Mouse (Mus musculus) cerebellum, adult 9-11 months (tissue): ENCODE results near the gene Susd2.

Experiments used
- DNase-seq: peaks from one replicate; pipeline ENCODE4 v3.0.0; 2022

Susd2 gene

DNA sequence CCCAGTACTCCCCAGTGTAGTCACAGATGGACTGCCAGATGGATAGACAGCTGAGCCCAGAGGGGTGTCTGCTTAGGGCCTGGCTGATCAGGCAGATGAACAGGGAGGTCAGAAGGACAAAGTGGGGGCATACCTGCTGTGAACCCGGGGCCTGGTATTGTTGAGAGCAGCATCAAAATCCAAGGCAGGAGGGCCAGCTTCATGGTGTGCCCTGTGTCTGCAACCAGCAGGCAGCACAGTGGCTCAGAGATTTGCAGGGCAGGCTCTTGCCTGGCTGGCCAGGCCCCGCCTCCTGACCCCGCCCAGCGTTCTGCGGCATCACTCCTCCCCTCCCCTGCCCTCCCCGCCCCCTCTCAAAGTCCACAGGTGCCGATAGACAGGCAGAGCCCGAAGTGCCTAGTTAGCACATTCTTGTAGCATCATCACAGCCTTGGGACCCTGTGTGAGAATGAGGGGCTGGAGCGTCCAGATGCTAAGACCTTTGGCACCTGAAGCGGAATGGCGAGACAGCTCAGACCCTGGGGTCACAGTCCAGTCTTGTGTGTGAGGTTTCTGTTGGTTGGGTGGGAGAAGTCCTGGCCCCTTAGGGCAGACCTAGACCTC lies at the start of gene Susd2:
Gene Susd2 (minus strand): TSS at position 268 of the 603 bp plus-strand sequence.
- peak; percentile 92 for DNase-seq

GRCm38 (mm10) chr10:75688598-75688997 lies 44.8 kb upstream of the Susd2 start:
- DNase-seq, result no peak

GRCm38 (mm10) chr10:75686724-75687123 lies 42.9 kb upstream of the Susd2 start:
- no peak for DNase-seq

DNA sequence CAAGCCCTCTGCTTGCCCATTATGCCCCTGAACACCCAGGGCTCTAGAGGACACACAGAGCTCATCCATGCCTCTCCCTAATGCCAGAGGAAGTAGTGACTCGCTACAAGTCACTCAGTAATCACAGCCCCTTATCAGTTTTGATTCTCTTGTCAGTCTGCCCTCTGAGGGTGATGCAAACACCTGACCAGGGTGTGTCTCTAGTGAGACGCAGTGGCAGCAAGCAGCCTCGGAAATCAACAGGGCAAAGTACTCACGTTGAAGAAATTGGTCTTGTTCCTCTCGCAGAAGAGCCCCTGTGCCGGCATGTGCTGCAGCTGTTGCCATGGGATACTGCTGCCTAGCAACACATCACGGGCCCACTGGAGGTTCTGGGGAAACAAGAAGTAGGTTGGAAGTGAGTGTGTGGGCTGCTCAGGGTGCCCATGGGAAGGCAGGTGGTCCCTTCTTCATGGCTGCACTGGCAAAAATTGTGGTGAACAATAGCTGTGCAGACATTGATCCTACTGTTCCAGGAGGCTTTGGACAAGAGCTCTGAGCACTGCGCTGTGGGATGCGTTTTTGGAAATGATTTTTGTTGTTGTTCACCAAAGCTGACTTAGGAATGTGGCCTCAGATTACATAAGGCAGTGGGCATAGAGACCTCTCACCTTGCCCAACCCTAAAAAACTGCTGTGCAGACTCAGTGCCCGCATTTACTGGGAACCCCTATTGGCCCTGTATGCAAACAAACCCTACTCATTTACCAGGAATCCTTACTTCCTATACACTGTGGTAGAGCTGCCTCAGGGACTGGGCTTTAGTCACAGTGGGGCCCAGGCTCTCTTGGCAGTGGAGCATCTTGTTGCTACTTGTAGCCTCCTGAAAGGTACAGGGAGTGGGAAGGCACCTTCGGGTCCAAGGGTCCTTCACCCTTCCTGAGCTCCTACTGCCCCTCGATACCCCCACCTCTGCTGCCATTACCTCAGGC lies 40.5 kb upstream of the Susd2 start:
- no peak for DNase-seq

DNA sequence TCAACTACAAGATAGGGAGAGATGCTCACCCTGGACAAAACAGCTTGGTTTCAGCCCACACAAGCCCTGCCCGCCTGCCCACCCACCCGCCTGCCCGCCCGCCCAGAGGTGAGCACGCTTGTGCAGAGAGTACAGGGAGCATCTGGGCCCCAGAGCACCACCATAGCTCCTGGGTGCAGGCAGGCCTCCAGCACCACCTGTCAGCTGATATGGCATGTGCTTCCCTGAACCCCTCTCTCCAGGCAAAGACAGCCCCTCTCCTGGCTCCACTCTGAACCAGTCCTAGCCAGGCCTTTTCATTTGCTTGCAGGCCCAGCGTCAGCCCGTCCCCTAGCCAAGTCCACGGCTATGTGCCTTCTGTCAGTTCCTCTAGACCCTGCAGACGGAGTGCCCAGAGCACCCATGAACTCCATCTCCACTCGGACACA lies 36.8 kb upstream of the Susd2 start:
- DNase-seq, result peak; percentile 72

GRCm38 (mm10) chr10:75679204-75679603 lies 35.4 kb upstream of the Susd2 start:
- DNase-seq, result no peak

DNA sequence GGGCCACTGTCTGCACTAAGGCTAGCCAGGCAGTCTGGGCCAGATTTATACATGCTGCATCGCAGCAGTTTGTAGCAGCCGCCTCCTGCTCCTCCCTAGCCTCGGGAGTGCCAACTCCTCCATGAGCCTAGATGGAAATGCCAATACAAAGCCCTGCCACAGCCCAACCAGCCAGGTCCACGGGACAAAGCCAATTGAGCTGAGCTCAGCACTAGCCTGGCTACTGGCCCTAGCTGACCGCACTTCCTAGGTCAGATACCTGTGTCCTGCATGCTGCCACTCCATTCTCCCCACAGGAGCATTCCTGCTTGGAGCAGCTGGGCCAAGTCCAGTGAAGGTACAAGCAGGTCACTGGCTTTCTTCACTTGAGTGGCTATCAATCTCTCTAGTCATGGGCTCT lies 34.2 kb upstream of the Susd2 start:
- peak; percentile 86 for DNase-seq

- DNase-seq, result no peak
These were observed 33.8 kb upstream of the Susd2 start for GRCm38 (mm10) chr10:75677571-75677970.

DNA sequence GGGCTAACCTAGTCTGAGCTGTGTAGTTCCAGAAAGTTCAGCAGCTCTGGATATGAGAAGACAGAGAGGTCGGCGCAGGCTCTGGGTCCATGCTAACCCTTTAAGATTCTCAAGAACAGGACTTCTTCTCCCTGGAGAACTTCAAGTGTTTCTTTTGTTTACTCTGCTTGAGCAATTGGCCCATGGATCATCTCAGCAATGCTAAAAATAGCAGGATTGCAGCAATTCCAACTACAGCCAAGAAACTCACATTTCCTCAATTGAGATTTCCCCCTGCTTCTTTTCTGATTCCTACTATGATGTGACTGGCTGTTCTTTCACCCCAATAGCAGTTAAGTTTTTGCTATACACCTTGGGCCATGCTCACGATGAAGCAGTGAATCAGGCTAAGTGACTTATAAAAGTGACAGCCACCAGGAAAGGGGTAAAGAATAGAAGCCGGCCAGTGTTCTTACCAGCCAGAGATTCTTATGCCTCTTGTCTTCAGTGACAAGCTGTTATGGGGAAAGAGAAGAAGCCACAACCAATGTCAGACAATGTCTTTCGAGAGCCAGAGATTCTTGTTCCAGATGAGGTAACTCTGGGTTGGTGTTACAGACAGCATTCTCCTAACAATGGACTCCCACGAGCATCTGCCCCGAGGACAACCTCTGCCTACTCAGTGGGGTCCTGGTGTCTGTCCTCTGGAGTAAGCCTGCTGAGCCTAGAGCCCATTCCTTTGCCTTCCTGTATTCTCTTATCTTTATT lies 33.2 kb upstream of the Susd2 start:
- DNase-seq, result no peak

- DNase-seq, result no peak
These were observed 32.5 kb upstream of the Susd2 start for GRCm38 (mm10) chr10:75676286-75676685.

DNA sequence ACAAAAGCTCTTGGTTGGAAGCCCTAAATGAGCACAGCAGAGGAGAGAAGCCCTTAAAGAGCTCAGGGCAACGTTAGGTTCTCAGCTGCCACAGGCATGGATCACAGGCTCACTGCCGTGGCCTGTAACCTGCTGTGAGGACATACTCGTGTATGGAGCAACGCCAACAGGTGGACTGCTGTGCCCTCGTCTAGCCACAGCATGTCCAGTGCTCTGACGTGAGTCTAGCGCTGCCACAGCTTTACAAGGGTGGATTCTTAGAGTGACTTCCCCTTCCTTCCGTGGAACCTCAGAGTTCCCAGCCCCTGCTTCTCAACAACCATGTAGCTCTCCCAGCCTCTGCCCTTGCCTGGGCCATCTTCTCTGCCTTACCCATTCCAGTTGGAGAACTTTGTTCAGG lies 31.8 kb upstream of the Susd2 start:
- DNase-seq, result no peak

- no peak for DNase-seq
These were observed 26.1 kb upstream of the Susd2 start for GRCm38 (mm10) chr10:75669936-75670335.

DNA sequence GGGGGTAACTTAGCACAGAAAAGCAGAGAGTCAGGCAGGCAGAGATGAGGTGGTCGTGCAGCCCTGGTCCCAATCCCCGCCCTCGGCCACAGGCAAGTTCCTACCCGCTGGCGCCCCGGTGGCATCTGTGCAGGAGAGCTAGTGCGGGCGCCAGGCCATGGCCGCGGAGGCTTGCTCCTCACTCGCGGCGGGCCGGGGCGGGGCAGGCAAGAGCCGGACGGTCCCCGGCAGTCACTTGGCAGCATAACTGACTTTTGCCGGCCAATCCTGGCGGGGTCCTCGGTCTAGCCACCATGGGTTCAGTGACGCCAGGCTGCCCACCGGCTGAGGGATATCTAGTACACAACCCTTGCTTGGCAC lies 24.1 kb upstream of the Susd2 start:
- DNase-seq, result peak; percentile 90

- peak; percentile 89 for DNase-seq
These were observed 23.5 kb upstream of the Susd2 start for GRCm38 (mm10) chr10:75667115-75667910.

DNA sequence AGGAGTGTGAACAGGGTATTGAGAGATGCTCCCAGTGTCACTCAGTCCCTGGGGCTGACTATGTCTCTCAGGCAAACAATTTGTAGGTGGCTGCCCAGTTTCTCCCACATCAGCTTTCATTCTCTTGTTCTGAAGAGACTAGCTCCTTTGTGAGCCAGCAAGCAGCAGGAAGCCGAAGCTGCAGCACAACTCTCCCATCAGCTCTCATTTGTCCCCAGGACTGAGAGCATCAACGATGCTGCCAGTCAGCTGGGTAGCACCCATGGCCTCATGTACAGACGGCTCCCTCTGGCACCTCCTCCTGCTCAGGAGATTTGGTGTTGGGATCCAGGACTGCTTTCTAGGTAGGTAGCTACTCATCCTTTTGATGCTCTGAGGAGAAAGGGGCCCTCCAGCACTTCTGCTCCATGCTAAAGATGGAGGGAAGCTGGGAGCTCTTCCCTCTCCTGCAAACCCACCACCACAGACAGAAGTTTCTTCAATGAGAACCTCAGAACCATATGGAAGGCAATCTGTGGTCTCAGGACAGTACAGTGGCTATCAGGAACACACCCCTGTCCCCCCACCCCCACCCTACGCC lies 22.7 kb upstream of the Susd2 start:
- DNase-seq, result peak; percentile 75

DNA sequence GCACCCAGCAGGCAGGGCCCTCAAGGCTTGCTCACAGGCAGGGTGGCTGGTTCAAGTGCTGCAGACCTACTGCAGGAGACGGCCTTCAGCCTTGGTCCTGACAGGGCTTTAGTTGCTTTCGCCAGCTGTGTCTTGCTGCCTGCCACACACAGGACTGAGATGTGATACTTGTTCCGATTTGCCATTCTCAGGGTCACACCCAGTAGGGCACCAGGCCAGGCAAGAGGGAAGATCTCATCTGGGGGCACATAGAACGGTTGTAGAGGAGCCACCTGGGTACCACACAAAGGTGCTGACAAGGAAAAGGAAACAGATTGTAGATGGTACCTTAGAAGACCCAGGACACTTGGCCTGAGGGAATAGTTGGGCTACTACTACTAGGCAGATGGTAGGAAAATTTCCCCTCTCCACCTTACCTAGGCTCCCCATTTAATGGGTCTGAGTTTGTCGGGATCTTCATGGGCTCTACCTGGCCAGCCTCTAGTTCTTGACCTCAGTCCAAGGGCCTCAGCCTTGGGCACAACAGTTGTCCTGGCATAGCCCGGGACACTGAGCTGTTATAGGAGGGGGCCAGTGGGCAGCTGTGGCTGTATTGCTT lies 21.0 kb upstream of the Susd2 start:
- peak; percentile 64 for DNase-seq

GRCm38 (mm10) chr10:75662575-75662974 lies 18.8 kb upstream of the Susd2 start:
- DNase-seq, result peak; percentile 96

- peak; percentile 58 for DNase-seq
These were observed 18.1 kb upstream of the Susd2 start for GRCm38 (mm10) chr10:75661876-75662275.

DNA sequence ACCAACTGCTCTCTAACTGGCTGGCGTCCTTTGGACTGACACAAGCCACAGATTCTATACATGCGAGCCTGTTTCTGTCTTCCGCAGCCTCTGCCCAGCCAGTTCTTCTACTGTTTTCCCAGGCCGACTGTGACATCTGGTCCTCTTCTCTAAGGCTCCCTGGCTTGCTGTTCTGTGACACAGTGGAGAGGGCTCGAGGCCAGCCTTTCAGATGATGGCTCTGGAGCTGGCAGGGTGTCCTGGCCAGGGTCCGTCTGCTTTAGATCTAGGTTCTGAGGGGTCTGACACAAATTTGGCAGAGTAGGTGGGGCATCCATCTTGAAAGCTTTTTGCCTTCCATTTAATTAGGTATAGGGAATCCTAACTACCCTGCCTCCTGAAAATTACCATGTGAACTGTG lies 17.6 kb upstream of the Susd2 start:
- peak; percentile 76 for DNase-seq

- DNase-seq, result no peak
These were observed 14.0 kb upstream of the Susd2 start for GRCm38 (mm10) chr10:75657772-75658171.

DNA sequence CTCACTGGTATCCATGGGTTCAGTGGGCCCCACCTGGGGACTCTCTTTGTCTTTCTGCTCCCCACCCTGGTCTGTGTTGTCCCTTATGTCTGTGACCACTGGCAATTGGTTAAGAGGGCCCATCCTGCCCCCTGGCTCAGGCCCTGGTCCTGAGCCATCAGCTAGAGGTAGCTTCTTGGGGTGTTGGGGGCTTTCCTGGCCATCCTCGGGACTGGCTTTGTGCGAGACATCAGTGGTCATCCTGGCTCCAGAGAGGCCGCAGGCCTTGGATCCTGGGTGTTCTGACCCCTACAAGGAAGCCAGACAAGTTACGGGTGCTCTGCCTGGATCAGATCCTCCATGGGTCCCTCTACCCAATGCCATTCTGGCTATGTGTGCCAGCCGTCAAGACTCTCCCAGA lies 13.4 kb upstream of the Susd2 start:
- no peak for DNase-seq

DNA sequence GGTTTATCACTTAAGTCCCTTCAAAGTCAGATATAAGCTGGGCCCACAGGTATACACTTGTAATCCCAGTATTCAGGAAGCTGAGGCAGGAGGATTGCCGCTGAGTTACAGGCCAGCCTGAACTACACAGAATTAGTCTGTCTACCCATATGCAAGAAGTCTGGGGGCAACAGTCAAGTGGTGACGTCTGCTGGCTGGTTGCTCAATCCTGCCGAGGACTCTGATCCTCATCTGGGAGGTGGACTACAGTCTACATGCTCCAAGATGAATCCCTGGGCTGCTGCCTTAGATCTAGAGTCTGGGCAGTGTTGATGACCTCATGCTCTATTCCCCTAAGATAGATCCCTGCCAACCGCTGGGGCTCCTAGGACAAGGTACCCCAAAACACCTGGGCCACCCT lies 10.2 kb upstream of the Susd2 start:
- DNase-seq, result no peak
